Mouse (Mus musculus) erythroblast, embryonic 14.5 days (primary cell): ENCODE results near the gene Dap. TPM values are rescaled to one million over a fixed set of nuclear protein-coding genes. Genes with fewer than 3 reads are reported as not detected.

ENCODE experiments used
- H3K27me3 ChIP-seq: 2 replicates; pipeline ENCODE4 v1.6.1; 2012; ENCODE audit warnings: inconsistent platforms; ENCODE audit not compliant: control insufficient read depth
- H3K36me3 ChIP-seq: 2 replicates; pipeline ENCODE4 v1.6.1; 2012; ENCODE audit warnings: mild to moderate bottlenecking, inconsistent platforms; ENCODE audit not compliant: control insufficient read depth
- H3K4me1 ChIP-seq: 2 replicates; pipeline ENCODE4 v1.6.1; 2012; ENCODE audit warnings: inconsistent platforms; ENCODE audit not compliant: control insufficient read depth
- H3K4me3 ChIP-seq: replicated peaks from 2 replicates; pipeline ENCODE3; 2012; ENCODE audit warnings: moderate library complexity, mild to moderate bottlenecking, inconsistent platforms
- H3K9me3 ChIP-seq: 2 replicates; pipeline ENCODE4 v1.6.1; 2012; ENCODE audit warnings: low read length, inconsistent platforms, mixed read lengths; ENCODE audit not compliant: control insufficient read depth
- GATA1 ChIP-seq: IDR thresholded peaks from 2 replicates; pipeline ENCODE4 v1.6.1; 2012; ENCODE audit warnings: low read length, inconsistent platforms, mixed read lengths
- TAL1 ChIP-seq: IDR thresholded peaks from 3 replicates; pipeline ENCODE4 v1.6.1; 2012; ENCODE audit warnings: low read length, inconsistent platforms, mixed read lengths
- polyA plus RNA-seq: library from polyadenylated mRNA; stranded (reverse); fragments of >175 nt; gene quantifications from 2 replicates; pipeline ENCODE4 v1.2.3, GENCODE M21; 2012

Dap gene
- polyA plus RNA-seq, 1 experiment, result 2.0 TPM

DNA sequence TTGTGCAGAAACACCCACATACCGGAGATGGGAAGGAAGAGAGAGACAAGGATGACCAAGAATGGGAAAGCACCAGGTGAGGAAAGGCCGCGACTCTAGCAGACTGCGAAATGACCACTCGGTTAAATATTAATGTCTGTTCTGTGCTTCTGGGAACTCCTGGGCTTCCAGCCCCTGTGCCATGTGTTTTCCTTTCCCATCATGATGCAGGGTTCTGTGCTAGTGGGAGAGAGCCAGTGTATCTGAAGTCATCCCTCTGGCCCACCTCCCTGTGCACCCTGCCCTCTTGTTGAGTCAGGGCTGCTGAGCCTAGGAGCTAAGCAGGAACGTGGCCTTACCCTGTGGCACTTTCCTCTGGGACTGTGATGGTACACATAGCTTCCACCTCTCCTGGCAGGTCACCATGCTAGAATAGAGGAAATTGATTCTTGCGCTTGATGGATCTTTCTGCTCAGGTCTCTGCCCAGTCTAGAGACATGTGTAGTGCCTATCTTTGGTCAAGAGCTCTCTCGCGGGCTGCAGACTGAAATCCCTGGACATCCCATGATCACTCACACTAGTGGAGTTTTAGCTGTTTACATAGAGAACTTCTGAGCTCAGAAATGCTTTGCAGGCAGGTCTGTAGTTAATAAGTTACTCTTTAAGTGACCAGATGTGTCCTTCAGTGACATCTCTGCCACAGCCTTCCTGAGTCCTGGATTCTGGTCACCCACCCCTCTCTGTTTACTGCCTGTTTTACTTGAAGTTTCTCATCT lies 11.9 kb downstream of the Dap start:
- Histone ChIP-seq H3K9me3 (no peaks in the 10 kb centered on the region), H3K4me3 (no peak overlapping the region), H3K27me3 (no peaks in the 10 kb centered on the region), H3K36me3 (peaks cover 14% of the 10 kb centered on the region; the same call in 1 of the 2 replicates), H3K4me1 (peaks cover 2% of the 10 kb centered on the region; the same call in 1 of the 2 replicates)
- TF ChIP-seq GATA1 (no peak), TAL1 (no peak)

DNA sequence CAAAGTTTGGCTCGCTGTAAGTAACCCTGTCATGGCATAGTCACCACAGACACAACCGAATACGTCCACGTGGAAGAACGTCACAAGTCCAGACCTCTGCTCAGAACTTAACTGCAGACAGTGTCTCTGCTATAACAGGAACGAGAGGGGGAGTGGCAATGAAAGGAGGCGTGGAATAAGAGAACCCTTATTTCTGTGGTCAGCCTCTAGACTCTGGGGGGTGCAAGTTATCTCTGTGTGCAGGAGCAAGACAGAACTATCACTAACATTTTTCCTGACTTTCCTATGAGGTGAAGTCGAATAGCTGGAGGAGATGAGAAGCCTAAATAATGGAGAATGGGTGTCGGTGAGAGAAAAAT lies 12.4 kb downstream of the Dap start:
- no peak for TF ChIP-seq GATA1
- TF ChIP-seq TAL1, result no peak
- Histone ChIP-seq H3K27me3 (no peaks in the 10 kb centered on the region), H3K4me1 (peaks cover 2% of the 10 kb centered on the region; the same call in 1 of the 2 replicates), H3K36me3 (peaks cover 15% of the 10 kb centered on the region), H3K4me3 (no peak overlapping the region), H3K9me3 (no peaks in the 10 kb centered on the region)

DNA sequence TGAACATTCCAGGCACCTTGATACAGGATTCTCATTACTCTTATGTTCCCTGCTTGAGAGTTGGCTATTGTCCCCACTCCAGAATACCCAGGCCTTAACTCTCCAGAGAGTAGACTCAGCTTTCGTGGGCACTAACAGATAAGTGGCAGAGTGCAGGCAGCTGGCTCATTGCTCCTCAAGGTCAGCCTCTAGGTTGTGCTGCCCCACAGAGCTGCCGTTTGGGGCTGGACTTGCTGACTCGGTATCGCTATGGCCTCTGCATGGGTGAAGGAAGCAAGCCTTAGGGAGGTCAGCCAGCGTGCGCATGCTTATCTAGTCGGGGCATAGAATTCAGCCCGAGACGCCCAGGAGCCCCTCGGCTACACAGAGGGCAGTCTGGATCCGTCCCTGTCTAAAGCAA lies 13.3 kb downstream of the Dap start:
- no peak overlapping the region for H3K4me3 ChIP-seq
- TF ChIP-seq TAL1 (no peak), GATA1 (no peak)
- no peaks in the 10 kb centered on the region for H3K27me3 ChIP-seq
- peaks cover 21% of the 10 kb centered on the region for H3K36me3 ChIP-seq
- H3K4me1 ChIP-seq, result peaks cover 2% of the 10 kb centered on the region; the same call in 1 of the 2 replicates
- H3K9me3 ChIP-seq, result no peaks in the 10 kb centered on the region

DNA sequence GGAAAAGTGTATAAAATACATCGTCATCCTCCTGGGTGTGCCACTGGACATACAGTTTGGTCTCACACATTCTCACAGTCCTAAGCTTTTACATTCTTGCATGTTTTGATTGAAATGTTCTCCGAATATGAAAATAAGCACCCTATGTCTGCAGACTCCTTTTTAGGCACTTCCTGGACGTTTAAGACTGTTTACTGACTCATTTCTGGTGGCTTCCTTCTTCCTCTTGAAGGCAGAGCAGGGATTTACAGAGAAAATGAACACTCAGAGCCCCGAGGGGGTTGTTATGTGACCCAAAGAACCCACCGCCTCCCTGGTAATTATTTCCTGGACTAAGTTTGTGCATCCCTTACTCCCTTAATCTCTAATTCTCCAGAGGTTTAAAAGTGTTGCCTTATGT lies 13.8 kb downstream of the Dap start:
- no peaks in the 10 kb centered on the region for H3K27me3 ChIP-seq
- peaks cover 2% of the 10 kb centered on the region; the same call in 1 of the 2 replicates for H3K4me1 ChIP-seq
- peaks cover 19% of the 10 kb centered on the region for H3K36me3 ChIP-seq
- no peaks in the 10 kb centered on the region for H3K9me3 ChIP-seq
- TF ChIP-seq TAL1, result no peak
- TF ChIP-seq GATA1, result no peak
- no peak overlapping the region for H3K4me3 ChIP-seq

DNA sequence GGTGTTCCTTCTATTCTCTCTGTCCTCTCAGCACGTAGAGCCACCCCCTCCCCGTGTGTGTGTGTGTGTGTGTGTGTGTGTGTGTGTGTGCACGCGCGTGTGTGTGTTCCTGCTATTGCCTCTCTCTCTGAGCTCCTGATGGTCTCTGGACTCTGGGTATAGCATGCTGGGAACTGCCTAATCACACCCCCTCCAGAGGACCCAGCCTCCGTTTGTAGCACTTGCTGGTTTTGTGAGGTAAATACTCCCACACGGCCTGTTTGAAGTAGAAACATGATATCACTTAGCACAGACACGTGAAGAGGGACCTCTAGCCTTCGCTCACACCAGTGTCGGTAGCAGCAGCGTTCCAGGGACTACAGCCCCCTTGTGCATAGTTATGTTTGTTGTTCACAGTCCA lies 14.5 kb downstream of the Dap start:
- peaks cover 17% of the 10 kb centered on the region for H3K36me3 ChIP-seq
- H3K9me3 ChIP-seq, result no peaks in the 10 kb centered on the region
- TF ChIP-seq TAL1 (no peak), GATA1 (no peak)
- peaks cover 2% of the 10 kb centered on the region; the same call in 1 of the 2 replicates for H3K4me1 ChIP-seq
- H3K4me3 ChIP-seq, result no peak overlapping the region
- no peaks in the 10 kb centered on the region for H3K27me3 ChIP-seq

DNA sequence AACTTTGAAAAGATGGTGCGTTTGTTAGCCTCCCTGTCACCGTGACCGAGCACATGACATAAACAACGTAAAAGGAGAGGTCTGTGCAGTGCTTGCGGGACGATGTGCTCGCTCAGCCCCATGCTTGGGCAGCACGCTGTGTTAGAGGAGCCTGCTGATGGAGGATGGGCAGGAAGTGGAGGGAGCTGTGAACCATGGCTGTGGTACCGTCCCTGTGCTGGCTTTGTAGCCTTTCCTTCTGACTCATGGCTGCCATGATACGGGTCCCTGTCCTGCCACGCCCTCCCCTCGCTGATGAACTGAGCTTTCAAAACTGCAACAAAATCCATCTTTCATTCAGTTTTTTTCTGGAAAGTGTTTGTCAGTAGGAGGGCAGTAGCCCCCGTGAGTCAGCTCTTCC lies 15.6 kb downstream of the Dap start:
- Histone ChIP-seq H3K9me3 (no peaks in the 10 kb centered on the region), H3K4me3 (no peak overlapping the region), H3K27me3 (no peaks in the 10 kb centered on the region), H3K36me3 (peaks cover 18% of the 10 kb centered on the region), H3K4me1 (peaks cover 2% of the 10 kb centered on the region; the same call in 1 of the 2 replicates)
- TF ChIP-seq GATA1, result no peak
- no peak for TF ChIP-seq TAL1

DNA sequence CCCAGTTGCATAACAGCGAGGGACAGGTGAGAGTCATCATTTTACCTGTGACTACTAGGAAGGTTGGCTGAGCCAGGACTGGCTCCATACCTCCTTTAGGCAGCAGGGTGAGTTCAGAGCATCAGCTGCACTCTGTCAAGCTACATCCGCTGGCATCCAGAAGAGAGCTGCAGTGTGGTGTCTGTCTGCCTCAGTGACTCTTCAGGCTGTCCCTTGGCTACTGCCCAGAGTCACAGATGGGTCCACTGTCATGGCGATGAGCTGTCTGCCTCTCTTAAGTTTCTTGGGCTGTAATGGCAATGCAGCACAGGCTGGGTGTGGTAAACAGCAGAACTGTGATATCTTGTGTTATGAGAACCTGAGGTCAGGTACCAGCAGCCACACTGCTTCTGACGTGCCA lies 16.1 kb downstream of the Dap start:
- Histone ChIP-seq H3K36me3 (peaks cover 18% of the 10 kb centered on the region), H3K27me3 (no peaks in the 10 kb centered on the region), H3K9me3 (no peaks in the 10 kb centered on the region), H3K4me1 (peaks cover 2% of the 10 kb centered on the region; the same call in 1 of the 2 replicates), H3K4me3 (no peak overlapping the region)
- TF ChIP-seq GATA1 (no peak), TAL1 (no peak)

DNA sequence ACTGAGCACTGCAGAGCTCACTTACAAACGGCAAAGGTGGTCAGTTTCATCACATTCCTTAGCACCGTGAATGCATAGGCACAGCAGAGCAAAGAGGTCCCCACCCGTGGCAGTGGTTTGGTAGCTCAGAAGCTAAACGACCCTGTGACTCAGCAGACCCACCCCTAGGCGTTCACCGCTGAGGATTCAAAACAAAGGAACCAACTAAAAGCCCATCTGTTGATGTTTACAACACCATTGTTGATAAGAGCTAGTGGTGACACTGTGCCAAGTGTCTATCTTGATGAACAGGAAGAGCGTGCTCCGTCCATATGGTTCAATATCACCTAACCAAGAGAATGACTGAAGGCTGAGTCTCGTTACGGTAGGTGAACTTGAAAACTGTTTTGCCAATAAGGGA lies 19.1 kb downstream of the Dap start:
- H3K9me3 ChIP-seq, result no peaks in the 10 kb centered on the region
- H3K4me1 ChIP-seq, result no peaks in the 10 kb centered on the region
- peaks cover 19% of the 10 kb centered on the region for H3K36me3 ChIP-seq
- no peak for TF ChIP-seq TAL1
- TF ChIP-seq GATA1, result no peak
- no peak overlapping the region for H3K4me3 ChIP-seq
- H3K27me3 ChIP-seq, result no peaks in the 10 kb centered on the region

DNA sequence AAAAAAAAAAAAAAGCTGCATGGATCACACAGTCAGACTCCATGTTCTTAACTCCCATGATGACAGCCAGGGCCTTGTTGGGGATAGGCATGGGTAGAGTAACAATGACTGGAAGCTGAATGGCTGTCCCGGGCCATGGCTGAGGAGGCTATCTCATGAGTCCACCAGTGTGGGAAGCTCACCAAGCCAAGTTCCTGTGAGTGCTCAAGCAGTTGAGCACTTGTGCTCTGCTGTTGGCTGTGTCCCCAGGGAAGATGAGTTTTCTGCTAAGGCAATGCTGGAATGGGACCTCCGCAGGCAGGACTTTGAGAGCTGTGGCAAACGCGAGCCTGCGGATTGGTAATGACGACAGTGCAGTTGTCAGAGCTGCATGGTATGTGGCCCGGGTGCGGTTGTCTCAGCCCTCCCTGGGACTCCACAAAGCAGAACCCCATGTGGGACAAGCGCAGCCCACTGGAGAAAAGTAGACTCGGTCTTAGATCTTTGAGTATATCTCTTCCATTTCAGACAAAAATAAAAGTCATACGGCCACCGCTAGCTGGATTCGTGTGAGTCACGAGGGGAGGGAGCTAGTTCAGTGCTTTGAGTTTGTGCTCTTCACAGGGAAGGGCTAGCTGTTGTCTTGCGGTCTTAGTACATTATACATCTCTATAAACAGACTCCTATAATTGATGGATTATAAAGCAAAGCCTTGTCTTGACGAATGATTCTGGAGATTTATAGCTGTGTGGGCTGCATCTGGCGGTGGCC lies 20.8 kb downstream of the Dap start:
- H3K4me1 ChIP-seq, result no peaks in the 10 kb centered on the region; the same call in 1 of the 2 replicates
- no peaks in the 10 kb centered on the region for H3K9me3 ChIP-seq
- no peak overlapping the region for H3K4me3 ChIP-seq
- no peak for TF ChIP-seq GATA1
- no peak for TF ChIP-seq TAL1
- peaks cover 18% of the 10 kb centered on the region for H3K36me3 ChIP-seq
- H3K27me3 ChIP-seq, result no peaks in the 10 kb centered on the region
